Mouse (Mus musculus) liver, embryonic 15.5 days (tissue): ENCODE data around the gene Atpaf2. TPM values are rescaled to one million over a fixed set of nuclear protein-coding genes. Genes with fewer than 3 reads are reported as not detected.

ENCODE experiments used
- polyA plus RNA-seq: library from polyadenylated mRNA; unstranded; fragments of >200 nt; fragmentation: Nextera tagmentation; extraction: Ambion mirVana; gene quantifications from 2 replicates; pipeline ENCODE4 v1.2.1, GENCODE M21; 2015

Gene Atpaf2
- polyA plus RNA-seq, 1 experiment from 2014 or later: 29.7 TPM

Other genes with a start within 250 kb of the Atpaf2 start
- gene Srebf1, start 195.9 kb downstream of the Atpaf2 start, polyA plus RNA-seq: 53.5 and 60.6 TPM in 2 replicates
- 5.3 and 5.8 TPM in 2 replicates for gene Tom1l2, start 65.6 kb downstream of the Atpaf2 start, polyA plus RNA-seq
- 0.25 and 0.48 TPM in 2 replicates for gene Drc3, start 65.1 kb downstream of the Atpaf2 start, polyA plus RNA-seq
- gene Gid4, start 1.3 kb downstream of the Atpaf2 start, polyA plus RNA-seq: 9.4 and 9.7 TPM in 2 replicates
- 37.2 and 38.8 TPM in 2 replicates for gene Drg2, start 36.1 kb upstream of the Atpaf2 start, polyA plus RNA-seq
- 0.25 and 0.32 TPM in 2 replicates for gene Myo15, start 50.9 kb upstream of the Atpaf2 start, polyA plus RNA-seq
- 16.8 and 17.3 TPM in 2 replicates for gene Alkbh5, start 117.9 kb upstream of the Atpaf2 start, polyA plus RNA-seq